30 mouse cellular contexts compared by ENCODE assay signal in genomic region chr17:27378977-27379376, GRCm38 (mm10).
DNase-seq lines count a peak whose midpoint lies in the region; ATAC-seq and TF ChIP-seq lines count a peak whose summit lies in the region.
"Had no signal": no experiment of that assay in that cellular context is flagged by ENCODE, and none has a peak within 500 bp of the region (broad histone marks: within the 10 kb centered on the region; RNA-seq: fewer than 3 reads in every experiment).

No protein-coding gene starts in this region.

- peaks cover 6% of the 10 kb centered on the region for H3K9me3 ChIP-seq in hindbrain, embryonic 13.5 days
- H3K9me3 ChIP-seq in hindbrain, embryonic 12.5 days (replicated peaks) = peaks cover 6% of the 10 kb centered on the region; the same call in 1 of the 2 replicates
- H3K9me3 ChIP-seq in hindbrain, postnatal 0 days (ENCODE audit: low read length) = peaks cover 4% of the 10 kb centered on the region; the same call in 1 of the 2 replicates
- peaks cover 3% of the 10 kb centered on the region; the same call in 1 of the 2 replicates for H3K9me3 ChIP-seq in hindbrain, embryonic 11.5 days (ENCODE audit: control insufficient read depth, low read length)
- H3K9me3 ChIP-seq in neural tube, embryonic 14.5 days (ENCODE audit: control insufficient read depth, low read length) = no peaks in the 10 kb centered on the region
- 0 out of 2 replicates have a peak, but pooled peaks cover 3% of the 10 kb centered on the region for H3K9me3 ChIP-seq in stomach, postnatal 0 days (ENCODE audit: control insufficient read depth, low read length)

- H3K4me2 ChIP-seq in hindbrain, embryonic 13.5 days = no peak overlapping the region
- no peak overlapping the region for H3K4me2 ChIP-seq in hindbrain, embryonic 12.5 days (replicated peaks)
- H3K4me2 ChIP-seq in hindbrain, postnatal 0 days (ENCODE audit: low read depth, low read length) = no peak overlapping the region
- H3K4me2 ChIP-seq in hindbrain, embryonic 11.5 days (replicated peaks; ENCODE audit: low read depth, low read length) = no peak overlapping the region
- H3K4me2 ChIP-seq in neural tube, embryonic 14.5 days (ENCODE audit: low read depth, low read length) = no peak overlapping the region
- H3K4me2 ChIP-seq in stomach, postnatal 0 days (replicated peaks; ENCODE audit: low read depth) = no peak overlapping the region
- H3K4me2 ChIP-seq: embryonic facial prominence, embryonic 13.5 days; forebrain, embryonic 13.5 days; heart, embryonic 12.5 days; heart, embryonic 15.5 days had no signal

- H3K4me1 ChIP-seq in hindbrain, embryonic 13.5 days (replicated peaks) = peaks cover 12% of the 10 kb centered on the region
- peaks cover 7% of the 10 kb centered on the region; the same call in 1 of the 2 replicates for H3K4me1 ChIP-seq in hindbrain, embryonic 12.5 days
- H3K4me1 ChIP-seq in hindbrain, postnatal 0 days (ENCODE audit: insufficient read depth, low read length) = no peaks in the 10 kb centered on the region
- no peaks in the 10 kb centered on the region for H3K4me1 ChIP-seq in hindbrain, embryonic 11.5 days (replicated peaks; ENCODE audit: control insufficient read depth, insufficient read depth, low read length)
- peaks cover 3% of the 10 kb centered on the region; the same call in 1 of the 2 replicates for H3K4me1 ChIP-seq in neural tube, embryonic 14.5 days (ENCODE audit: control insufficient read depth, insufficient read depth, low read length)
- no peaks in the 10 kb centered on the region for H3K4me1 ChIP-seq in stomach, postnatal 0 days (replicated peaks; ENCODE audit: control insufficient read depth, insufficient read depth)
- no peaks in the 10 kb centered on the region for H3K4me1 ChIP-seq in cerebellum, adult 2 months (ENCODE audit: control insufficient read depth, insufficient read depth, low read length)
- H3K4me1 ChIP-seq: embryonic facial prominence, embryonic 13.5 days; heart, embryonic 12.5 days; heart, embryonic 15.5 days had no signal

- peak; percentile 52; the same call in 1 of the 2 replicates for ATAC-seq in hindbrain, embryonic 13.5 days (ENCODE audit: low FRiP score)
- no peak for ATAC-seq in hindbrain, embryonic 12.5 days (ENCODE audit: low FRiP score)
- ATAC-seq in hindbrain, postnatal 0 days = peak; percentile 40; the same call in 1 of the 2 replicates
- no peak for ATAC-seq in hindbrain, embryonic 11.5 days (ENCODE audit: low FRiP score)
- ATAC-seq in neural tube, embryonic 14.5 days (ENCODE audit: low read depth) = peak; percentile 77
- ATAC-seq in stomach, postnatal 0 days (ENCODE audit: low FRiP score, low TSS enrichment) = no peak
- ATAC-seq: forebrain, embryonic 13.5 days; forebrain, postnatal 0 days; Patski had no signal

- no peak overlapping the region for H3K27ac ChIP-seq in hindbrain, embryonic 13.5 days
- no peak overlapping the region for H3K27ac ChIP-seq in hindbrain, embryonic 12.5 days
- no peak overlapping the region for H3K27ac ChIP-seq in hindbrain, postnatal 0 days
- H3K27ac ChIP-seq in hindbrain, embryonic 11.5 days (ENCODE audit: low read depth, low read length) = no peak overlapping the region
- H3K27ac ChIP-seq in neural tube, embryonic 14.5 days (ENCODE audit: low read depth, low read length) = no peak overlapping the region
- H3K27ac ChIP-seq in stomach, postnatal 0 days (replicated peaks) = no peak overlapping the region
- H3K27ac ChIP-seq in cerebellum, adult 2 months (ENCODE audit: insufficient read depth, low read length) = no peak overlapping the region
- H3K27ac ChIP-seq: embryonic facial prominence, embryonic 10.5 days; embryonic facial prominence, embryonic 13.5 days; forebrain, embryonic 13.5 days; heart, embryonic 15.5 days had no signal

- peak; percentile 31 for DNase-seq in hindbrain, postnatal 0 days (ENCODE audit: low spot score)
- no peak for DNase-seq in hindbrain, embryonic 11.5 days (ENCODE audit: low spot score)
- no peak for DNase-seq in neural tube, embryonic 10.5 days (ENCODE audit: extremely low spot score, low spot score)
- peak; percentile 24 for DNase-seq in stomach, postnatal 0 days (ENCODE audit: low spot score)
- no peak for DNase-seq in cerebellum, adult 2 months
- DNase-seq: adrenal gland, postnatal 10 days; adrenal gland, postnatal 36 days; B cell, adult 2 months; cerebellum, adult 11 months; cerebellum, adult 8-10 months; cerebellum, postnatal 10 days; cerebellum, postnatal 36 days; embryo, embryonic 11 days; forebrain, postnatal 0 days; gastrocnemius, postnatal 25 days; heart, adult 18-20 months; heart, postnatal 10 days; heart, postnatal 36 days; kidney, adult 18-20 months had no signal

- no peak overlapping the region for H3K9ac ChIP-seq in hindbrain, embryonic 13.5 days
- H3K9ac ChIP-seq in hindbrain, embryonic 12.5 days = no peak overlapping the region
- H3K9ac ChIP-seq in hindbrain, postnatal 0 days (replicated peaks; ENCODE audit: low read length) = no peak overlapping the region
- H3K9ac ChIP-seq in hindbrain, embryonic 11.5 days (ENCODE audit: low read depth, low read length) = no peak overlapping the region
- H3K9ac ChIP-seq in neural tube, embryonic 14.5 days (replicated peaks; ENCODE audit: low read depth, low read length) = no peak overlapping the region
- H3K9ac ChIP-seq in stomach, postnatal 0 days (ENCODE audit: low read length) = no peak overlapping the region
- H3K9ac ChIP-seq: embryonic facial prominence, embryonic 13.5 days; forebrain, embryonic 13.5 days; forebrain, postnatal 0 days; heart, embryonic 12.5 days; heart, embryonic 15.5 days had no signal

- TF ChIP-seq EP300 in stomach, postnatal 0 days (optimal IDR thresholded peaks at IDR 0.05) = no peak

- H3K27me3 ChIP-seq in hindbrain, embryonic 13.5 days = peaks cover 23% of the 10 kb centered on the region
- H3K27me3 ChIP-seq in hindbrain, embryonic 12.5 days = no peaks in the 10 kb centered on the region
- H3K27me3 ChIP-seq in hindbrain, postnatal 0 days (ENCODE audit: insufficient read depth, low read length) = no peaks in the 10 kb centered on the region
- no peaks in the 10 kb centered on the region for H3K27me3 ChIP-seq in hindbrain, embryonic 11.5 days (ENCODE audit: control insufficient read depth, insufficient read depth, low read length)
- no peaks in the 10 kb centered on the region for H3K27me3 ChIP-seq in neural tube, embryonic 14.5 days (ENCODE audit: control insufficient read depth, insufficient read depth, low read length)
- H3K27me3 ChIP-seq in stomach, postnatal 0 days (ENCODE audit: control insufficient read depth, insufficient read depth, low read length) = no peaks in the 10 kb centered on the region
- no peaks in the 10 kb centered on the region for H3K27me3 ChIP-seq in cerebellum, adult 2 months (ENCODE audit: control insufficient read depth, insufficient read depth, low read length)
- H3K27me3 ChIP-seq: embryonic facial prominence, embryonic 13.5 days had no signal

- TF ChIP-seq POLR2A in cerebellum, adult 2 months (IDR thresholded peaks at IDR 0.05; ENCODE audit: borderline replicate concordance, insufficient read depth, low read length) = no peak

- H3K4me3 ChIP-seq in hindbrain, embryonic 13.5 days = no peak overlapping the region
- no peak overlapping the region for H3K4me3 ChIP-seq in hindbrain, embryonic 12.5 days
- no peak overlapping the region for H3K4me3 ChIP-seq in hindbrain, postnatal 0 days (ENCODE audit: low read length)
- no peak overlapping the region for H3K4me3 ChIP-seq in hindbrain, embryonic 11.5 days (ENCODE audit: low read depth, low read length)
- H3K4me3 ChIP-seq in neural tube, embryonic 14.5 days (ENCODE audit: low read depth, low read length) = no peak overlapping the region
- H3K4me3 ChIP-seq in stomach, postnatal 0 days (ENCODE audit: low read depth, low read length) = no peak overlapping the region
- H3K4me3 ChIP-seq in cerebellum, adult 2 months (replicated peaks; ENCODE audit: insufficient read depth, low read depth, low read length) = no peak overlapping the region
- H3K4me3 ChIP-seq: embryonic facial prominence, embryonic 10.5 days; embryonic facial prominence, embryonic 13.5 days; erythroblast, embryonic 14.5 days; forebrain, embryonic 13.5 days; heart, embryonic 12.5 days; heart, embryonic 15.5 days had no signal

- TF ChIP-seq CTCF in hindbrain, postnatal 0 days (IDR thresholded peaks at IDR 0.05; ENCODE audit: low read depth) = no peak
- TF ChIP-seq CTCF in stomach, postnatal 0 days (IDR thresholded peaks at IDR 0.05; ENCODE audit: low read depth) = no peak
- no peak for TF ChIP-seq CTCF in cerebellum, adult 2 months (IDR thresholded peaks at IDR 0.05; ENCODE audit: borderline replicate concordance, insufficient read depth, low read depth, low read length)

- no peaks in the 10 kb centered on the region for H3K36me3 ChIP-seq in hindbrain, embryonic 13.5 days
- no peaks in the 10 kb centered on the region for H3K36me3 ChIP-seq in hindbrain, embryonic 12.5 days
- H3K36me3 ChIP-seq in hindbrain, postnatal 0 days (ENCODE audit: insufficient read depth, low read length) = no peaks in the 10 kb centered on the region
- H3K36me3 ChIP-seq in hindbrain, embryonic 11.5 days (ENCODE audit: control insufficient read depth, insufficient read depth, low read length) = no peaks in the 10 kb centered on the region
- no peaks in the 10 kb centered on the region for H3K36me3 ChIP-seq in neural tube, embryonic 14.5 days (ENCODE audit: control insufficient read depth, insufficient read depth, low read length)
- H3K36me3 ChIP-seq in stomach, postnatal 0 days (ENCODE audit: control insufficient read depth, insufficient read depth, low read length) = no peaks in the 10 kb centered on the region
- H3K36me3 ChIP-seq: embryonic facial prominence, embryonic 10.5 days; embryonic facial prominence, embryonic 13.5 days; G1E; heart, embryonic 12.5 days; heart, embryonic 15.5 days had no signal

- WGBS in hindbrain, embryonic 13.5 days = 34% methylated on average over 3 of the region's 3 CpGs
- 50% methylated on average over 3 of the region's 3 CpGs for WGBS in hindbrain, embryonic 12.5 days
- WGBS in hindbrain, postnatal 0 days = 33% methylated on average over 3 of the region's 3 CpGs
- WGBS in hindbrain, embryonic 11.5 days = 48% methylated on average over 3 of the region's 3 CpGs
- 19% methylated on average over 3 of the region's 3 CpGs for WGBS in neural tube, embryonic 14.5 days
- WGBS in stomach, postnatal 0 days = 31% methylated on average over 3 of the region's 3 CpGs
- 79% methylated on average over 3 of the region's 3 CpGs for WGBS in cerebellum, adult 2 months

Comparison
In these comparisons a context has a peak if more than half of its experiments do, and no peak if none do; other contexts are left out.
1. ATAC-seq: peak in hindbrain, embryonic 13.5 days (single experiment), hindbrain, postnatal 0 days (single experiment) and neural tube, embryonic 14.5 days (single experiment); none in hindbrain, embryonic 12.5 days (single experiment), hindbrain, embryonic 11.5 days (single experiment) and stomach, postnatal 0 days (single experiment).
2. DNase-seq: peak in hindbrain, postnatal 0 days (single experiment) and stomach, postnatal 0 days (single experiment); none in hindbrain, embryonic 11.5 days (single experiment), neural tube, embryonic 10.5 days (single experiment) and cerebellum, adult 2 months (0 of 2).